Mouse (Mus musculus): ENCODE data around the gene Rnf6. TPM values are rescaled to one million over a fixed set of nuclear protein-coding genes. Genes with fewer than 3 reads are reported as not detected.

Gene Rnf6
- 10 to 100 TPM; 35.4 to 43.8 (median 40.9) TPM for total RNA-seq (2022)

DNA sequence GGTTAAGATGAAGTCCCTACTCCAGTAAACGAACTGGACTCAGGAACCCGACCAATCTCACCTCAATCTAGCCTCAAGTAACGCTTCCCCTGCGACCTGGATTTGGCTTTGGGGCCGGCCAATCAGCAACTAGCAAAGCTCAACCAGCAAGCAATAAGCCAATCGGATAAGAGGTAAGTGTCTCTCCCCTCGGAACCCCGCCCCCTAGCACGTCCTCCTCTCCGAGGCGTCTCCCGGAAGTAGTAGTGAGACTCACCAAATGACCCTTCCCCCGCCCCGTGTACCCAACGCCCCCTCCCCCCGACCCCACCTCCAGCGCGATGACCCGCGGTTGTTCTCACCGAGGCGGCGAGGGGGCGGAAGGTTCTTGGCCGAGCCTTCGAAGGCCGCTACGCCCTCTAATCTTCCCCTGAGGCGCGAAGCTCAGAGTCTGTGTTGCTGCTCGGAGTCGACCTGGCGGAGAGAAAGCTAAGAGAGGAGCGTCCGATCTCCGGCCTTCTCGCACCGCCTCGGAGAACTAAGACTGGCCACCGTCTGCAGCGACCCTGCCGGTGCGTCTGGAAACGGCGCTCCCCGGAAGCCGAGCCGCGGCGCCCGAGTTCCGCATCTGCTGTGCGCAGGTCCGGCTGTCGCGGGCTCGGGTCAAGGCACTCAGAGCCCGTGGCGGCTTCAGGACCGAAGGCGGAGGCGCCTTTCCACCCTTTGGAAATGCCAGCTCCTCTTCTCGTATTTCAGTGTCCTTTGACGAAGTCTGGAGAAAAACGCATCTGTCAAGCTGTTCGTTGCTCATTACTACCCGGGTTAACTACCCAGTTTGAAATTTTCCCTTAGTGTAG, at the start of gene Rnf6:
Rnf6 (minus strand) TSS at position 677 of the 836 bp plus-strand sequence.
- peak; percentile 95 for DNase-seq (ENCODE audit: low spot score)

DNA sequence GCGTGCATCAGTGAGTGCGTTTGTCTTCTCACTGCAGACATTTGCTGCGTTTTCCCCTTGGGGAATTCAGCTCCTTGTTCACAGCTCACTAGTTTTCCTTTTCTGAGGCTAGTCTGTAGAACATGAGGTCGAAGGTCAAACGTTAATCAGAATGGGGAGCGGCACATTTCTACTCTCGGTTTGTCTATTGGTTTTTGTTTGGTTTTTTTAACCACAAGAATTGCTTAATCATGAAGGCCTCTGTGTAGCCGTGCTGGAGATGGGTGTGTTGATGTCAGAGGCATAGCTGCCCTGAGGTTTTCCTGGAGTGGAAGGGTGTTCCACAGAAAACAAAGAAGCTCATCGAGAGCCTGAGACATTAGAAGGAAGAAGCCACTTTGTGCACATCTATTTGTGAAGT, 49.2 kb upstream of the Rnf6 start:
- no peak for DNase-seq (ENCODE audit: low spot score)

DNA sequence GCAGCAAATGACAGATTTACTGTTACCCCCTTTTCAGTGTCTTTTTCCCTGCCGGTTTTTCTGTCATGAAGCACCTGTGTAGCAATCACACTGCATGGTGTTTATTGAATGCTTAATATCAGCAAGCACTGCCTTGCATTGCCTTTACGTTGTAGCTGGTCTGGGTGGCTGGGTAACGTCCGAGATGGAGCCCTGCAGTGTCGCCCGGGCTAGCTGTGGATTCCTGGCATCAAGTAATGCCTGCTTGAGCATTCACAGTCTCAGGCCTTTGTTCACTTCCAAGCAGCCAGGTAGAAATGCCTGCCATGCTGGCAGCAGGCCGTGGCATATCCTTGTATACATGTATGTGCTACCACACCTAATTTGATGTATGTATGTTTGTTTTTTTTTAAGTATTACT, 46.4 kb upstream of the Rnf6 start:
- DNase-seq (ENCODE audit: low spot score): no peak

DNA sequence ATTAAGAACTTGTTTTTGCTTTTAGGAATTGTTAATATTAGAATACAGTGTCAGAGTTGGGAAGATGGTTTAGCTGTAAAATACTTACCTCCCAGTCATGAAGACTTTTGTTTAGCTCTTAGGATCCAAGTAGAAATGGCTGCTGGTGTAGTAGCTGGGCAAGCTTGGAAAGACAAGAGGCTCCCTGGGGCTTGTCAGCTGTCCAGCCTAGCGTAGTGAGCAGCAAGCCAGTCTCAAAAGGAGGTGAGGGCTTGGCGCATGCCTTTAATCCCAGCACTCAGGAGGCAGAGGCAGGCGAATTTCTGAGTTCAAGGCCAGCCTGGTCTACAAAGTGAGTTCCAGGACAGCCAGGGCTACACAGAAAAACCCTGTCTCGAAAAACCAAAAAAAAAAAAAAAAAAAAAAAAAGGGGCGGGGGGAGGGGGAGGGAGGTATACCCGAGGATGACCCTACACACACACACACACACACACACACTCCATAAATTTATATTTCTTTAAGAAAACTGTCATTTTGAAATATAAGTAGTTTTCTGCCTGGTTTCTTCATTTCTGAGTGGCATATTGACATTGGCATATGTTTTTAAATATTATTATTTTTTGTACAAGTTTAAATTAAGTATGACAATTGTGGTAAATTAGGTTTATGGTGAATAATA, 44.7 kb upstream of the Rnf6 start:
- DNase-seq (ENCODE audit: low spot score): no peak

DNA sequence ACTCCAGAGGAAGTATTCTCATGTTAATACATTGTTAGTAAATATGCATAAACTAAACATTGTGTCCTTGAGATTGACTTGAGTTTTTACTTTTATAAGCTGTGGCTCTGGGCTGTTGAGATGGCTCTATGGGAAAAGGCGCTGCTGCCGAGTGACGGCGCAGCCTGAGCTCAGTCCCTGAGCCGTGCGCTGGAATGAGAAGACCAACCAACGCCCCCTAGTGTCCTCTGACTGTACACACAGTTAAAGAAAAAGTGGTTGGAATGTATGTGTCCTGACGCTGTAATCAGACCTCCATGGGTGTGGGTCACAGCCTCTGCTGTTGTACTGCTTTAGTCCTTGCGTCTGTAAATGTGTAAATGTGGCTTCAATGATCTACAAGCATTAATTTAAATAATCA, 38.6 kb upstream of the Rnf6 start:
- DNase-seq (ENCODE audit: low spot score): no peak

DNA sequence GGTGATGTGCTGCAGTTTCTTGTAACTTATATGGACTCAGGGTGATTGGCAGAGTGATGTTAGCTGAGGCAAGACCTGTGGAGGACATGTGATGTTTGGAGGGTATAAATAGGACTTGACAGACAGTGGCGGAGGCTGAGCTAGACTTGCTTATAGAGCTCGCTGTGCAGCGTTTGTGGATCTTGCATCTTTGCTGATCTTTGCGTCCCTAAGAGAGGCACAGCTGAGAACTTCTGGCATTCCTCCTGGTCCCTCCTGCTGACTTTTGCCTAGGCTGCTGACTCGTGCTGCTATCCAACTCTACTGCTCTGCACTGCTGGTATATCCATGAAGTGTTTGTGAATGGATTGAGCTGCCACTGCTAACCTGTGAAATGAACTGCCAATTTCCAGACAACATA, 32.3 kb upstream of the Rnf6 start:
- no peak for DNase-seq (ENCODE audit: low spot score)

DNA sequence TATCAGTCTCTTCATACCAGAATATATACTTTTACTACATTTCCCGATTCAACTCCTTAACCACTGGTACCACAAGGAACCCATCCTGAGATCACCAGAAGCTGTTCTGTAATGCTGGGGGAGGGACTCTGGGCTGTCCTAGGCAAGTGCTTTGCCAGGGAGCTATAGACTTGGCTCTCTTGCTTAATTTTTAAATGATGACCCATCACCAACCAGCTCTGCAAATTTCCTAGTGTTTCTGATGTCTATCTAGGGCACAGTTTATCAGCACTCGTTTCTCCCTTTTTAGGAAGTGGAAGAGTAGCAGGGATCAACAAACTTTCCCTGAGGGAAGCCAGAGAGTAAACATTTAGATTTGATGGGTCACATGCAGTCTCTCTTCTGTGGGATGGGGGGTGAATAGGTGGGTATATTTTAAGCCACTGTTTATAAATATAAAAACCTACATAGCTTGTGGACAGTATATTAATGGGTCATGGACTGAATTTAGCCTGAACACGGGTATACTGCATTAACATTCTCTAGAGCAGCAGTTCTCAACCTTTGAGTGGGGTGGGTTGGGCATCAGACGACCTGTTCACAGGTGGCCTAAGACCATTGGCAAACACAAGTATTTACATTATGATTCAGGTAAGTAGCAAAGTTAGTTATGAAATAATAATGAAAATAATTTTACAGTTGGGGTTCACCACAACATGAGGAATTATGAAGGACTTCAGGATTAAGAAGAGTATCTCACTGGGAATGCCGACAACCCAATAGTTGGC, 30.5 kb upstream of the Rnf6 start:
- DNase-seq (ENCODE audit: low spot score): no peak

DNA sequence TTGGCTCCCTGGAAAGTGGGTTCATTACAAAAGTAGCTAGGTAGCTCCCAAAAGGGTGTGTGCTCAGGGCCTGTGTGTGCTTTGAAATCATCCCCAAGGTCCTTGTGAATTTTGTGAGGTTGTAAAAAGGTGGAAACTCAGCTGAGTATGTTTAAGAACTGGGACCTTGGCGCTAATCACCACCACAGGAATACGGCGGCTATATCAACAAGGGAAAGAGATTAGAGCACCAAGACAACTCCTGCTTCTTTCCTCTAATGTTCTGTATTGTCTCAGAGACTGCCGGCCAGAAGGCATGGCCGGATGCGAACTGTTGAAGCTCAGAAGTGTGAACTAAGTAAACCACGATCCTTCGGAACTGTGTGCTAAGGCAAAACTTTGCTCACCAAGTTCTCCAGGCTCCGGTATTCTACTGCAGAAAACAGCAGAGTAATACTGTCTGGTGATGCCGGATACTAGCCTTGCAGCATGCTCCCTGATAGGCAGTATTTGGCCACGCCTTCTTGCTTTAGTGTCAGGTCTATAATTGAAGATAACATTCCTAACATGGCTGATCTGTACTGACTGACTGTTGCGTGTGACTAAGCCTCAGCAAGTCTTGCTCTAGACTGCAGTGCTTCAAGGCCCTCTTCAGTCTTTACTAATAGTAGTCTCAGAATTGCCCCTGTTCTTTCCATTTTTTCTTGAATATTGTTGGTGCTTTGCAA, 29.2 kb upstream of the Rnf6 start:
- DNase-seq (ENCODE audit: low spot score): no peak

DNA sequence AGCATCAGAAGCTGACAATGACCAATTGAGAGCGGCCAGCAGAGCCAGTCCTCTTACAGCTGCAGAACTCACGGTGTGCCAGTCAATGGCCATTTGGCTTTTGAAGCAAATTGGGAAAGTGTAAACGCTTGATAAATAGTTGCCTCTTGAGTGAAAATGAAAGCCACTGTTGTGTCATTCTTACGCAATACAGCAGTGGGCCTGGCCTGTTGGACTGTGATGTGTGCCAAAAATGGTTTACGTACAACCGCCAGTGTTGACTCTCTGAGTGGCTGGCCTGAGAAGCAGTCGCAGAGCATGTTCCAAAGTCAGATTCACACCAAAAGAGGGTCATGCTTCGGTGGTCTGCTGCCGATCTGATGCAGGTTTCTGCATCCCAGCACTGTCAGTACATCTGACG, 27.4 kb upstream of the Rnf6 start:
- peak; percentile 27 for DNase-seq (ENCODE audit: low spot score)

DNA sequence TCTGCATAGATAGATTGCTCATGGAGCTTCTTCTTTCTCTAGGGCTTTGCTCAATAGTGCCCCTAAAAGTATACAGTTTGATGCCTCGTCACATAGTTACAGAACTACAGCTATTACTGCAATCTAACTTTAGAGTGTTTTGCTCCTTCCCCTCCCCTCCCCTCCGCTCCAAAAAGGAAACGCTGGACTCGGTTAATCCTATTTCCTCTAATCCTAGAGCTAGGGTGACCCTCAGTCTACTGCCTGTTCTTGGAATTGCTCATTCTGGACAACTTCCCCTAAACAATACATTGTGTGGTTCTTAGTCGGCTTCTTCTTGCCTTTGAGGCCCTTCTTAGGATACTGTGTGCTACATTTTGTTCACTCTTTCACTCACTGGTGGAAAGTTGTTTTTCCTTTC, 26.4 kb upstream of the Rnf6 start:
- no peak for DNase-seq (ENCODE audit: low spot score)

DNA sequence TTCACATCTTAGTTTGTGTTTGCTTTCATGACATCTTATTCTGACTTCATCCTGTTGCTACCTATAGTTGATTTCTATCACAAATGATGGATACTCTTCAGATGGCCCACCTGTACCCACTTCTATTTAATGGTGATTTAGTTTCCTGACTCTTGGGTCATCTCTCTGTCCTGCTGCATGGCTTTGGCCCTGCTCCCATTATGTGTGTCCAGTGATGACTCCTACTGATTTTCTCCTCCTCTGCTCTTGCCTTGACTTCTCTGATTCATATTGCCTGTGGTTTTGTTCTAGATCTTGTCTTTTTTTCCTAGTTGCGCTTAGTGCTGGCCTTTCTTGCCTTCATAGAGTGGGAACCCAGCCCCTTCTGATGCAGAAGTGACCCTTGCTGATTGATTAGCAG, 25.0 kb upstream of the Rnf6 start:
- DNase-seq (ENCODE audit: low spot score): no peak

DNA sequence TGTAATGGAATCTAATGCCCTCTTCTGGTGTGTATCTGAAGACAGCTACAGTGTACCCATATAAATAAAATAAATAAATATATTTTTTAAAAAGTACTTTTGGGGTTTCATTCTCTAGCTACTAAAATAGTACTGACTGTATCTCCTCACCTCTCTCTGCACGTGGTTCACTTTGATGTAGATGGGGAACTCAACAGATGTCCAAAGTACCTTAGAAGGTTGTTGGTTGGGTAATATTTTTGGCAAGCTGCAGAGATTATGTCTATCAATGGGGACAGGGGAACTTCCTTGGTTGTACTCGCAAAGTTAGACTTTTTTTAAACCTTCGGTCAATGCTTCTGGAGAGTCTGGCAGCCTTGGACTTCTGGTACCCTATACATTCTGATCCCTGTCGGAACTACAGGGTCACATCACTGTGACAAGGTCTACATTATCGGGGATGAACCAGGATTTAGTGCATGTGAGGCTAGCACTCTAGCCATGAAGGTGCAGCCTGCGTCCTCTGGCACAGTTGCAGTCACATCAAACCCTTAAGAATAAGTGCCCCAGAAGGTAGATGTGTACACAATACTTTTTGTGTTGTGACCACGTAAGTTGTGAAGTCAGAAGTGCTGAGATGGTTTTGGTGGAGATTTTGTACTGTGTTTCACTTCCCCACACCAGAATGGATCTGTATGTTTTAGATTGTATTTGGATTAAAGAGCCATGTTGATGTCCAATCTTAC, 24.5 kb upstream of the Rnf6 start:
- no peak for DNase-seq (ENCODE audit: low spot score)

DNA sequence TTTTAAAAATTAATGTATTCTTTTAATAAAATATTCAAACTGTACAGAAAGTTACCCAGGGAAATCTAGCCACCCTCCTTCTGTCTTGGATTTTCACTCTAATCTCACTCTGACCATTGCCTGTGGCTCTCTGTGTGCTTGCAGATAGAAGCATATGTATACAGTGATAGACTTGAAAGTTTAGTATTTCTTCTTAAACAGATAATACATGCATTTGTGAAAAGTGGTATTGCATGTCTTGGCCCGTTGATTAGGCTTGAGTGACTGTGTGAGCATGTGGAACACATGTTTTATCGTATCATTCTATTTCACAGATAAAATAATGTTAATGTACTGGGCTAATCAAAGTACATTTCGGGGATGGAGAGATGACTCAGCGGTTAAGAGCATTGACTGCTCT, 23.8 kb upstream of the Rnf6 start:
- DNase-seq (ENCODE audit: low spot score): no peak

DNA sequence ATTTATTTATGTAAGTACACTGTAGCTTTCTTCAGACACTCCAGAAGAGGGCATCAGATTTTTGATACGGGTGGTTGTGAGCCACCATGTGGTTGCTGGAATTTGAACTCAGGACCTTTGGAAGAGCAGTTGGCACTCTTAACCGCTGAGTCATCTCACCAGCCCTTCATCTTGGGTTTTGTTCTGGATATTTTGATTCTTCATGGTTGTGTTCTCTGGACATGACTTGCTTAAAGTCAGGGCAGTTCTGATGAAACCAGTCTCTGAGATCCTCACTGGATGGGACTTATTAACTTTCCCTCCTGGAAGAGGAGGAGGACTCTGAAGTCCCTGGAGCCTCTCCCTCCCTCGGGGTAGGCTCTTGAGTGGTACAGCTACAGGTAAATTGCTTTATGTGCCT, 19.8 kb upstream of the Rnf6 start:
- no peak for DNase-seq (ENCODE audit: low spot score)

DNA sequence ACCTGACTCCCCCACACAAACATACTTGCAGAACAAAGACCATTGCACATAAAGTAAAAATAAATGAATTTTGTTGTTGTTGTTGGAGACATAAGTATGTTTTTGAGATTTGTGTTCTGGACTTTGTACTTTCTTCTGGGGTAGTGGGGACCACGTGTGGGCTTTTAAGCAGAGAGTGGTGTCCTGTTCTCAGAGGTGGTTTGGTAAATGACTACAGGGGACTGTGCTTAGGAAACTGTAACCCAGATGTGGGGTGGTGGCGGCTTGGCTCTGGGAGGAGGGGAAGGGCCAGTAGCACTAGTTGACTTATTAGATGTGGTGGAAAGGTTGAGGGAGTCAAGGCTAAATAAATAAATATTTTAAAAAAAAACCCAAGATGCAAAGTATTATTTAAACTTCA, 19.4 kb upstream of the Rnf6 start:
- no peak for DNase-seq (ENCODE audit: low spot score)

DNA sequence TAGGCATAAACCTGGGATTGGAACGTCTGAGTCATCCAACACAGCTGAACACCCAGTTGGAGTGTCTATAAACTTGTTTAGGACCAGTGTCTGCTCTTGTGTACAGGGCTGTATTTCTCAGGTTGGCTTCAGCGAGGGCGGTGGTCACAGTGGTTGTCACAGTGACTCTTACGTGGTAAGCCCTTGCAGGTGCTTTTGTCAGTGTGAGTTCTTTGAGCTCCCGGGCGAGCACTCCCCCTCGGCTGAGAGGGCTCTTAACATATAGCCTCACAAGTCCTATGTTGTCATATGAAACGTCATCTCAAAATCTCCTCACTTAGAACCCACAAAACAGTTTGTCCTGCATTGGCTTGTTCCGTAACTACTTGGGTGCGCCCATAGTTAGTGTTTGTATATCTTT, 16.9 kb upstream of the Rnf6 start:
- DNase-seq (ENCODE audit: low spot score): no peak

DNA sequence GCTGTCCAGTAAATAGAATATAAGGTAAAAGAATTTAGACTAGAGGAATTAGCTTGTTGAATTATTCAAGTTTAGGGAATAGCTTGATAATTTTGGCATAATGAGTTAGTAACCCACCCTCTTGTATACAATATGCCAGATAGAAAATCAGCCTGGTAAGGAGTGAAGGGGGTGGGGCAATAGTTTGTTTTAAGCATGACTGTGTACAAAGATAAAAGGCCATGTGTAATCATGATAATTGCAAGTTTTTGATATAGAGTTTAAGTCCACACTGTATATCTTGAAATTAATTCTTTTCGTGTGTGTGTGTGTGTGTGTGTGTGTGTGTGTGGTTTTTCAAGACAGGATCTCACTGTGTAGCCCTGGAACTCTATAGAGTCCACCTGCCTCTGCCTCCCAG, 13.0 kb upstream of the Rnf6 start:
- DNase-seq (ENCODE audit: low spot score): no peak

DNA sequence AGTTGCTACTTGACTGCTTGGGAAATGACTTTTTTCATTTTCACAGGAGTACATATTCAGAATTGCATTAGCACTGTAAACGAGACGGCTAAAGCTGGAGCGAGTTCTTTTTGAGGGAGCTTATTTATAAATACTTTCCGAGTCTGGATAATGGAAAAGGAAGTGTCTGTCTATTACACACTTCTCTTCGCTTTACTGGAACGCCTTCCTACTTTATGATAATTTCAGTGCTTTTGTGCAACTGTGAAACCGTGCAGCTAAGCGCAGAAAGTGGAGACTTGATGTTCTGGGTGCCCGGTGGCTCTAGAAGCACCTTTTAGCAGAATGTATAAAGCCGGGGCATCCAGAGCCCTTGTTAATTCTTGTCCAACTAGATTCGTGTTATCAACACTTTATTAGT, 11.5 kb upstream of the Rnf6 start:
- no peak for DNase-seq (ENCODE audit: low spot score)

DNA sequence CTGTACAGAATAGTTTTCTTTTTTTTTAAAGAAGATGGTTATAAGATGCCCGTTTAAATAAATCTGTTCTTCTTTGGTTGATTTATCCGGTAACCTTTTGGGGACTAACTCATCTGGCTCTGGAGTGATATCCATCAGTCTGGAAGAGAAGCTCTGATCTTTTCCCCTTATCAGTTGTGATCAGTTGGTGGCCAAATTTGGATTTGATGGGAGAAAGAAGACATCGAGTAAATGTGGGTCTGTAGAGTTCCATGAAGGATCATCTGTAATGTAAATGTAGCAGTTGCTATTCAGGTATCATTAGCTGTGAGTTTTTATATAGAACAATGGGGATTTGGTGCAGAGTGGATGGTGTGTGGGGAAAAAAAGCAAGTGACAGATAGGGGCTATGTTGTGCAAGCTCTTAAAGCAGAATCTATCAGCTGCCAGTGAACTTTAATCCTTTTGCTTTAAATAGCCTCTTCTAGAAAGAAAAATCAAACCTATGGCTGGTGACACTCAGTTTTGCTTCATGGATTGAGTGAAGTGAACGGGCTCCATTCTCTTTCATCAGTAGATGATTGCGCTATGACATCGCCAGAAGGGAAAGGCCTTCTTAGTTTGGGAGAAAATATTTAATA, 10.8 kb upstream of the Rnf6 start:
- no peak for DNase-seq (ENCODE audit: low spot score)

DNA sequence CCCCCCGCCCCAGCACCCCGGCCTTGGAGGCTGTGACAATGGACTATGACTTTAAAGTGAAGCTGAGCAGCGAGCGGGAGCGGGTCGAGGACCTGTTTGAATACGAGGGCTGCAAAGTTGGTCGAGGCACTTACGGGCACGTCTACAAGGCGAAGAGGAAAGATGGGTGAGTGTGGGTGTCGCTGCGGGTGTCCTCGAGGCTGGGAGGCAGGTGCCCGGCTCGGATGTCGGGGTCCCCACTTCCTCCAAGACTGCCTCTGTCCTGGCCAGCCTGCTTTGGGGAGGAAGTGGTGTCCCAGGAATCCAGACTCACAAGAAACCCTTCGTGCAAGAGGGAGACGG, 10.3 kb upstream of the Rnf6 start:
- peak; percentile 19 for DNase-seq (ENCODE audit: low spot score)
